Mouse (Mus musculus) heart, postnatal 0 days (tissue): ENCODE measurements around the gene Fis1.

Experiments used
- CTCF ChIP-seq: IDR thresholded peaks from 2 replicates; pipeline ENCODE4 v1.5.1; 2016; ENCODE audit warnings: antibody characterized with exemption, control low read depth, low read depth
- EP300 ChIP-seq: IDR thresholded peaks from 2 replicates; pipeline ENCODE4 v1.6.1; 2016; ENCODE audit warnings: antibody characterized with exemption, low read depth

DNA sequence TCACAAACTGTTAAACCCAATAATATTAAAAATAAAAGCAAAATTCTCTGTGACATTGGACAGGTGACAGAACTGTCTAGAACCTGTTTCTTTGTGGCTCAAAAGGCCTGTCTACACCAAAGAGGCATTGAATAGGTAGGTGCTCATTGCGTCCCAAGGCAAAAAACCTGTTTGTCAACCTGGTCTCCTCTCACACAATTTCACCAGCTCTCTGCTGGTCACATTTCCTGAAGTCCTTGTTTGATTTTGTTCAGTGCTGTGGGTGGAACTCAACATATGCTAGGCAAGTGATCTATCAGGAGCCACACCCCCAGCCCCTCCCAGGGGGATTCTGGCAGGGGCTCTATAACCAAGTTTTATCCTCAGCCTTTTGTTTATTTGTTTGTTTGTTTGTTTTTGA, 4.2 kb downstream of the Fis1 start:
- TF ChIP-seq CTCF = no peak
- no peak for TF ChIP-seq EP300
